Mouse (Mus musculus) adrenal gland (tissue): ENCODE data around the gene Atp1a3.
"Not testable (repeated sequence)": the region's sequence is repeated elsewhere in the genome, so short reads cannot be mapped to it uniquely, and the experiment has no call there.

Experiments used
- intact Hi-C: fragments of 180-260 bp; cut with DNase I; formaldehyde crosslinking; loops from one replicate; pipeline ENCODE4 v1.15.1; 2025
- long read RNA-seq, 2 experiments: library from polyadenylated mRNA; unstranded; transcript quantifications; one replicate each; pipeline ENCODE4 v2.0.0; 2020; ENCODE audit warnings: borderline replicate concordance in 1 of 2; ENCODE audit not compliant: insufficient replicate concordance in 1 of 2

The Atp1a3 gene
- long read RNA-seq, experiment 1, partial matches to known transcripts, result 20 of 20 reads
- long read RNA-seq, experiment 1, other reads (novel, unspliced or antisense), result 0 of 20 reads
- long read RNA-seq, experiment 2, partial matches to known transcripts, result 8 of 10 reads
- long read RNA-seq, experiment 2, other reads (novel, unspliced or antisense), result 2 of 10 reads

GRCm38 (mm10) chr7:25005421-25006065 is at the start of gene Atp1a3:
Atp1a3 (minus strand) TSS chr7:25005958.
- intact Hi-C loops, result no loop called here

- intact Hi-C loops, result no loop called here
Observed at GRCm38 (mm10) chr7:25052587-25052986, 46.8 kb upstream of the Atp1a3 start.

DNA sequence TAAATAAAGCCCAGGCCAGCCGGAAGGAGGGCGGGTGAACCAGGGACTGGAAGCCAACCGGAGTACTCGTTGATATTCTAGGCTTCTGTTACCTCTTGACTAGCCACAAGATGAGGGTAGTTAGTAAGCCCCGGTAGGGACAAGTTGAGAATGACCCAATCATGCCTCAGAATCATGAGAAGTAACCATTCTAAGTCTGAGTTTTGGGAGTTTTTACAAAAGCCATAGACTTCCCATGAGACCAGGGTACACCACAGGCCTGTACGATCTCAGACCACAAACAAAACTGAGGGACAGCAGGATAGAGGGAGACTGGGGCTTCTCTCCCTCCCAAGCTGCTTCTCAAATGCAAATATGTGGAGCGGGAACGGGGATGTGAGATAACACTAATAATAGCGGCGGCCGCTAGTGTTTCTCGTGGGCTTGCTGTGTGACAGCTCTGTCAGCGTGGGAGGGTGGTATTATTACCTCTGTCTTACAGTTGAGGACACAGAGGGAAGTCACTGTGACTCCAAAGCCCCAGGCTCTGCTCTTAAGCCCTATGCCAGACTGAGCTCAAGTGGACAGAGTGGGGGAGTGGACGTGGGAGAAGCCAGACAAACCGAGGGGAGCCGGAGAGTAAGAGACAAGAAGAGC is 43.7 kb upstream of the Atp1a3 start:
- intact Hi-C loops, result no loop called here

DNA sequence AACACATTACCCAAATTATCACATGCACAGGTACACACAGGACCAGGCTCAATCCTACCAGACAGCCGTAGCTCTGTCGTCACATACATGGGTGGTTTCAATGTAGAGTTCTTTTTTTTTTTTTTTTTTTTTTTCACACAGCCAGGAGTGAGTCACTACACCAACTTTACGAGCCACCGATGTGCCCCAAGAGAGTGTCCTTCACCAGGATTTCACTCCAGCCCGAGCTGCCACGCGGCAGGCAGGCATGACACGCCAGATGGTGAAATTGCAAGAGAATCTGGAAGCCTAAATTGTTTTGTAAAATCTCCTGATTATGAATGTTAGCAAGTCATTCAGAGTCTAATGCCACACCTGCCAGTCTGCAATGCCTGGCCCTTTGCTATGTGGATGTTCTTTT is 41.6 kb upstream of the Atp1a3 start:
- intact Hi-C loops, result no loop called here

- intact Hi-C loops, result not testable (repeated sequence)
Observed at GRCm38 (mm10) chr7:25044599-25044998, 38.8 kb upstream of the Atp1a3 start.

DNA sequence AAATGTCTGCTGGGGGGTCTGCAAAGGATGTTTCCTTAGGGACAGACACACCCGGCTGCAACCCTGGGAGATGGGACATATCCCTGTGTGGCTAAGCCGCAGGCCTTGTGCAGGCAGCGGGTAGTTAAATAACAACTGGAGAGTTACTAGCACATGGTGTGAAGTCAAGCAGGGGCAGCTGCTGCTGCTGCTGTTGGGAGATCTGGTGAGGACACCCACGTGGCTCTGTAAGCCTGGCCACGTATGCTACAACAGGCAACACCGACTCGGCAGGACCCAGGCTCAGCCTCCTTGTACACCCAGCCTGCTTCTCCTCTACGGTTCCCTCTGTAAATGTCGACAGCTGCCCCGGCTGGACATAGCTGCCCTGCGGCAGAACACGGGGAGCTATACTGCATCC is 36.2 kb upstream of the Atp1a3 start:
- intact Hi-C loops, result no loop called here

DNA sequence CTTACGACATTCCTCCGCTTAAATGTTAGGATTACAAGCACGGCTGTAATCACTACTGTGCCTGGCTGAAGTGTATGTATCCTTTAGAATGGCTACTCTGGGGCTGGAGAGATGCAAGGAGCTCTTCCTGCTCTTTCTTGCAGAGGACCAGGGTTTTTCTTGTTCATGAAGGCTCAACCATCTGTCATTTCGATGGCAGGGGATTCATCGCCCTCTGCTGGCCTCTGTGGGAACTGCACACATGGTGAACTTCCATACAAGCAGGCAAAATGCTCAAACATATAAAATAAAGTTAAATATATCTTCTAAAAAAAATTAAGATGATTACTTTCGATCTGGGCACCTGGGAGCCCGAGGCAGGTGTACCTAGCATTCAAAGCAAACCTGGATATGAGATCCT is 30.2 kb upstream of the Atp1a3 start:
- intact Hi-C loops, result no loop called here

GRCm38 (mm10) chr7:25034796-25035195 is 29.0 kb upstream of the Atp1a3 start:
- intact Hi-C loops, result no loop called here

DNA sequence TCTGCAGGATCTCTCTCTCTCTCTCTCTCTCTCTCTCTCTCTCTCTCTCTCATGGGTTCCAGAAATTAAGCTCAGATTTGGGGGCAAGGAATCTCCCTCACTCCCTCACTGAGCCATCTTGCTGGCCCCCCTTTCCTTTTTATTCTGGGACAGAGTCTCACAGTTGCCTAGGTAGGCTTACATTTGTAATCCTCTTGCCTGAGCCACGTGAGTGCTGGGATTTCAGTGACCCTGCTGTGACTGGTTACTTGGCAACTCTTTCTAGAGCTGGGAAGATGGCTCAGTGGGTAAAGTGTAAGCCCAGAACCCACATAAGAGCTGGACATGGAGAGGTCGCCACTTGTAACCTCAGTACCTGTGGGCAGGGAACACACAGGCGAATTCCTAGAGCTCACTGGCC is 25.8 kb upstream of the Atp1a3 start:
- intact Hi-C loops, result loop anchor here (2.0 kb wide), 1 partner anchor 63 kb away; no protein-coding TSS in a partner anchor

- intact Hi-C loops, result loop anchor here (2.0 kb wide), 1 partner anchor 65 kb away; no protein-coding TSS in a partner anchor
Observed at GRCm38 (mm10) chr7:25030032-25030753, 24.4 kb upstream of the Atp1a3 start.

DNA sequence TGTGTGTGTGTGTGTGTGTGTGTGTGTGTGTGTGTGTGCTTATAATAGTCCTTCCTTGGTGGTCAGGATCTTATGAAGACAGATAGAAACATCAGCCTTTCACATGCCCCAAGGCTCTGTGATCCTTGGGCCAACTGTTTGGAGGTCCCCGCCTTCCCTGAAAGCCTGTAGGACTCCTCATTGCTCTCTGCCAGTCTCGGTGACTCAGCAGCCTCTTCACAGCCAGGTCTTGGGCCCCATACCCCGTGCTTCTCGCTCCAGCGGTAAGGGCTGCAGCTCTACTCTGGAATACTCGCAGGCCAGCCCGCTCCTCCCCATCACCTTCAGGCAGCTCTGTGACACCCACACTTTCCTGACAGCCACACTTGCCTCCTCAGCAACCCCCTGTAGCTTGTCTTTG is 20.7 kb upstream of the Atp1a3 start:
- intact Hi-C loops, result loop anchor here (5.0 kb wide), 1 partner anchor 156 kb away; no protein-coding TSS in a partner anchor

- intact Hi-C loops, result loop anchor here (5.0 kb wide), 1 partner anchor 156 kb away; no protein-coding TSS in a partner anchor
Observed at GRCm38 (mm10) chr7:25025855-25026439, 20.2 kb upstream of the Atp1a3 start.

DNA sequence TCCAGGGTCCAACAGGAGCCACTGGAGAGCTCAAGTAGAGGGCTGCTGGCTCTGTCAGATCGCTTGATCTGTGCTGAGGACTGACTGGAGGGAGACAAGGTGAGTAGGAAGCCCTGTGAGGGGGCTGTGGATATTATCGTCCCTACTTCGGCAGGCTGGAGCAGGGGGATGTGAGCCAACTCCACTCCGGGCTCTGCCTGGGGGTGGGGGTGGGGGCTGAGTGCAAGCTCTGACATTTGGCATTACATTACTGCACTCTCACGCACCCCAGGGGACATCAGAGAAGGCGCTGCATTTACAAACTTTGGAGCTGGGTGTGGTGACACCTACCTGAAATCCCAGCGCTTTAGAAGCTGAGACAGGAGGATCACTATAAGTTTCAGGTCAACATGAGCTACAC is 5.8 kb upstream of the Atp1a3 start:
- intact Hi-C loops, result no loop called here

- intact Hi-C loops, result no loop called here
Observed at GRCm38 (mm10) chr7:25010090-25010913, 4.5 kb upstream of the Atp1a3 start.

DNA sequence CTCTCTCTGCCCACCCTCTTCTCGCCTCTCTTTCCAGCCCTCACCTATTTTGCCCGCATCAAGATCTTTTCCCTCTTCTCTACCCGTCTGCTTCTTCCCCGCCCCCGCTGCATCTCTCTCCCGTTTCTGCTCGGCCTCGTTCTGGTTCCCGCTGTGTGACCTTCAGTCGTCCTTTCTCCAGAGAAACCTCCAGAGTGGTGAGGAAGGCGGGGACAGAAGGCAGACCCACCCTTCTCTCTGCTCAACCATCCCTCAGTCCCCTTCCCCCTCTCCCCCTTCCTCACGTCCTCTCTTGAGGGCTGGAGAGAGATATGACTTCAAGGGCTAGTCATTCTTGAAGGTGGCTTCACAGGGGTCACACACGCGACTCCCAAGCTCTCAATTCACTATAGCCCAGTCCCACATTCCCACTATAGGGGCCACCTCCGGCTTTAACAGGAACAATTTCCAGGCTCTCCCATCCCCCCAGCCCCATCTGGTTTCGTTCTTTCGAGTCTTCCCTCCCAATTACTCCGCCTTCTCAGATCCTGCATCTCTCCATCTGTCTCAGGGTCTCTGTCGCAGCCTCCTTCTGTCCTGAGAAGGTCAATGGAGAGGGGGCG is 3.4 kb upstream of the Atp1a3 start:
- intact Hi-C loops, result no loop called here

DNA sequence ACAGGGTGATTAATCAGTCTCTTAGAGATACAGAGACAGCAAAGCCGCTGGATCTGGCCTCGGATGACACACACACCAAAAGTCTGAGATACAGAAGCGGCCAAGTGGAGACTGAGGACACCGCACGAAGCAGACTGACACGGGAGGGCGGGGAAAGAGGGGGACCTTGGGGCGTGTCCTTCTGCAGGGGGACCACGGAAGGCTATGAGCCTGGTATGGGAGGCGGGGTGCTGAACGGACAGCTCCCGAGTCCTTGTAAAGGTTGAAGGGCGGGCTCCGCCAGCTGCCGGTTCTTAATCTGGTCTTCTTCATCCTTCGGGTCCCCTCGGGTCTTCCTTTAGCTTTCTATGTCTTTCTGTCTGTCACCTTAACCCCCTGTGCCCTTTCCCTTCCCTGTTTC is 2.9 kb upstream of the Atp1a3 start:
- intact Hi-C loops, result no loop called here

GRCm38 (mm10) chr7:25007609-25008374 is 2.0 kb upstream of the Atp1a3 start:
- intact Hi-C loops, result no loop called here

DNA sequence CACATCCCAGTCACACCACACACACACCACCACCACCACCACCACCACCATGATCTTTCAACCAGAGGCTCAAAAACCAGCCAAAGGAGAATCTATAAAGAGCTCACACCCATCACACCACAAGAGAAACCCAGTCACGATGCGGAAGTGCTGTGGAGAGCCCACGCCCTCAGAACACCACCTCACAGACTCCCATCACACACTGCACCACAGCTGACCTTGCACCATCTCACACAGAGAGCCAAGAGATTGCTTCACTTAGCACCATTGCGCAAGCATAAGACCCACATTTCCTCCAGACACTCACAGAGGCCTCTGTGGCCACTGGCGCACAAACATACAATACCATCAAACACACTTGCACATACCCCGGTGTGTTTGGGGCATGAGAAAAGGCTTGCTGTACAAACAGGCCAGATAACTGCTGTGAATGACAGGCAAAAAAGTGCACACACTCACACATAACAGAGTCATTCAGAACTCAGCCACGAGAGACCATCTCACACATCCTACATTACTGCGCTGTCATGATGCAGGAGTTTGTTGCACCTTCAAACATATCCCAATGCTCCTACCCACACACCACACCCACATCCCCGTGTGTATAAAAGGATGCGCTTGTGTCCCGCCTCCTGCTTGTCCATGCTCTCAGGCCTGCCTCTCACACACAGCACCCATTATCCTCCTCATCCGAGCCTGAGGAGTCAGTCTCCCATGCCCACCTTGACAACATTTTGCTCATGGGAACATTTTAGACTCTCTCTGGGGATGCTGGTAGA is 1.0 kb upstream of the Atp1a3 start:
- intact Hi-C loops, result no loop called here

DNA sequence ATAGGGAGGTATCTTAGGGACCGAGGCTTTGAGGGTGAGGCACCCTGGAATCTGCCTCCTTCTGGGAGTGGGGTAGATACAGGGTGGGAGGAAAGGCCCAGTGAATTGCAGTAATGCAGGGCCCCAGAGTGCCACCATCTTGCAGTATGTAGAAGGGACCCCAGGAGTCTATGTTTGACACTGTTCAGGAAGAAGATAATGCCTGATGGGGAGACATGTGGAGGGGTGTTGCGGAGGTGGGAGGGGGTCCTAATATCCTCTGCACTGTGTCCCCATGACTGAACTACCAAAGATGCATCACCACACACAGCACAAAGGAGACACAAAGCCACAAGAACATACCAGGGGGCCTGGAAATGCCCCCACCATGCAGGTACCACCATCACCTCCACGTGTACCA is 413 bp upstream of the Atp1a3 start:
- intact Hi-C loops, result no loop called here
